Mouse (Mus musculus): ENCODE measurements around the gene Rfng. TPM values are rescaled to one million over a fixed set of nuclear protein-coding genes. Genes with fewer than 3 reads are reported as not detected.

Rfng gene
- polyA plus RNA-seq, 1 experiment from 2014 or later: 98.0 TPM

DNA sequence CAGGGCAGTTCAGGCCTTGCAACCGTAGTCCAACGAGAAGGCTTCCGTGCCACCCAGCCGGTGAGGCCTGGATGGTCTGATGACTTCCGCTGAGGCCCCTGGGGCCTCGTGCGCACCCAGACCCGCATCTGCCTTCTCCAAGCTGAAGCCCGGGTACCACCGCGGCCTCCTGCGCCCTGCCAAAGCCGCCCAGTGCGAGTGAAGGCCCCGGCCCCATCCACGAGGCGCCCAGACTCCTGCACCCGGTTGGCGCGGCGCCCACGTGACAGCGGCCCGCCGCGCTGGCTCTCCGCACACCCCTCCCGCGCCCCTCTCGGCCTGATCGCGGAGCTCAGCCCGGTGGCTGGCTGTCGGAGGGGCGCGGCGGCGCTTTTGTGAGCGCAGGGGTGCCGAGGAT, 39.5 kb upstream of the Rfng start:
- Histone ChIP-seq H3K36me3 (peaks cover 38% of the 10 kb centered on the region), H3K27ac (peak overlapping the region; percentile 100), H3K4me2 (peak overlapping the region; percentile 99), H3K9me3 (no peaks in the 10 kb centered on the region), H3K4me1 (replicated peaks) (peaks cover 51% of the 10 kb centered on the region), H3K27me3 (no peaks in the 10 kb centered on the region), H3K9ac (peak overlapping the region; percentile 98), H3K4me3 (peak overlapping the region; percentile 91)
- under 1% methylated on average over 35 of the region's 40 CpGs for WGBS
- ATAC-seq (ENCODE audit: low FRiP score): peak; percentile 57

DNA sequence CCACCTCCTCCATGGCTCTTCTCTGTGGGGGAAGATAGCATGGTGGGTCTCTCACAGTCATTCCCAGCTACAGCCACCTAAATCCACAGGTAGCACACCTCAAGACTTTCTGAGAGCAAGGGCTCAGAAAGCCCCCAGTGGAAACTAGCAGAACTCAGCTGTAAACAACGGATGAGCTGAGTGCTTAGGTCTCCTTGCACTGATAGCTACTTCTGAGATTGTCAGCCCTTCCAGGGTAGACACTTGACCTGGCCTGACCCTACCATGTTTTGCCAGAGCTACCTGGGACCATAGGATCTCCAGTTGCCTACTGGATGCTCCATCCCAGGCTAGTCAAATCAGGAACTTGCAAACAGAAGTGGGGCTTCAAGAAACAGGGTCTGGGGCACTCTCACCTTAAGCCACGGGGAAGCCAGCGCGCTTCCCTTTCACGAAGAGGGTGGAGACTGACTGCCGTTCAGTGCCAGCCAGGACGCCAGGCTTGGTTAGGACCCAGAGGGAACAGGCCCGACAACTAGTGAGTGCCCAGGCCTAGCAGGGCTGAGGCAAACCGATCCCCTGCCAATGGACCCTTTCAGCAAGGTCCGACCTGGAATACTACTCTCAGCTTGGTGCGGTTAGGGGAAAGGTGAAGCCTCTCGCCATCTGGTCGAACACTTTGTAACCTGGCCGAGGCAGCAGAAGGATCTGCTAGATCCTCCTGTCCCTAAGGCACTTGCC, 39.0 kb upstream of the Rfng start:
- H3K9ac ChIP-seq: peak overlapping the region; percentile 98
- no peaks in the 10 kb centered on the region for H3K27me3 ChIP-seq
- H3K27ac ChIP-seq: peak overlapping the region; percentile 100
- peak overlapping the region; percentile 99 for H3K4me2 ChIP-seq
- H3K4me1 ChIP-seq (replicated peaks): peaks cover 51% of the 10 kb centered on the region
- H3K9me3 ChIP-seq: no peaks in the 10 kb centered on the region
- ATAC-seq (ENCODE audit: low FRiP score): no peak
- peak overlapping the region; percentile 91 for H3K4me3 ChIP-seq
- H3K36me3 ChIP-seq: peaks cover 44% of the 10 kb centered on the region
- whole genome bisulfite sequencing: 1% methylated on average over 14 of the region's 14 CpGs

DNA sequence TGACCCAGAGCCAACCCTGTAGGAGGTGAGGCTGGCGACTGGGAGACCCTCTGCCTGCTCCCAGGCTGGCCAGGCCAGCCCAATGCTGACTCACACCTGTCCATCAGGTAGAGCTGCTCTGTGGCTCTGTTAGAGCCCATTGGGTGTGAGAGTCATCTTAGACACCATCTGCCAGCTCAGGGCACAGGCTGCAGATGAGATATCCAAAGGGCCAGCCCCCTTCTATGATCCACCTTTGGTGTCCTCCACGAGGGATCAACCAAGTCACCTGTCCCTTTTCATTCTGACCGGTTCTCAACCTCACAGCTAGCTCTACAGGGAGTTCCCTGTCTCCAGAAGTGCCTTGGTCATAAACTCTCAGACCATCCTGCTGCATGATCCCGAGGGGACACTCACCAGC, 38.3 kb upstream of the Rfng start:
- peak overlapping the region; percentile 91 for H3K4me3 ChIP-seq
- 0 out of 2 replicates have a peak overlapping the region, but pooled peaks have one; percentile 100 for H3K27ac ChIP-seq
- no peaks in the 10 kb centered on the region for H3K9me3 ChIP-seq
- peaks cover 51% of the 10 kb centered on the region for H3K4me1 ChIP-seq (replicated peaks)
- no peak for ATAC-seq (ENCODE audit: low FRiP score)
- H3K4me2 ChIP-seq: peak overlapping the region; percentile 99
- 69% methylated on average over 4 of the region's 4 CpGs for WGBS
- H3K9ac ChIP-seq: peak overlapping the region; percentile 98
- H3K27me3 ChIP-seq: no peaks in the 10 kb centered on the region
- peaks cover 50% of the 10 kb centered on the region for H3K36me3 ChIP-seq

DNA sequence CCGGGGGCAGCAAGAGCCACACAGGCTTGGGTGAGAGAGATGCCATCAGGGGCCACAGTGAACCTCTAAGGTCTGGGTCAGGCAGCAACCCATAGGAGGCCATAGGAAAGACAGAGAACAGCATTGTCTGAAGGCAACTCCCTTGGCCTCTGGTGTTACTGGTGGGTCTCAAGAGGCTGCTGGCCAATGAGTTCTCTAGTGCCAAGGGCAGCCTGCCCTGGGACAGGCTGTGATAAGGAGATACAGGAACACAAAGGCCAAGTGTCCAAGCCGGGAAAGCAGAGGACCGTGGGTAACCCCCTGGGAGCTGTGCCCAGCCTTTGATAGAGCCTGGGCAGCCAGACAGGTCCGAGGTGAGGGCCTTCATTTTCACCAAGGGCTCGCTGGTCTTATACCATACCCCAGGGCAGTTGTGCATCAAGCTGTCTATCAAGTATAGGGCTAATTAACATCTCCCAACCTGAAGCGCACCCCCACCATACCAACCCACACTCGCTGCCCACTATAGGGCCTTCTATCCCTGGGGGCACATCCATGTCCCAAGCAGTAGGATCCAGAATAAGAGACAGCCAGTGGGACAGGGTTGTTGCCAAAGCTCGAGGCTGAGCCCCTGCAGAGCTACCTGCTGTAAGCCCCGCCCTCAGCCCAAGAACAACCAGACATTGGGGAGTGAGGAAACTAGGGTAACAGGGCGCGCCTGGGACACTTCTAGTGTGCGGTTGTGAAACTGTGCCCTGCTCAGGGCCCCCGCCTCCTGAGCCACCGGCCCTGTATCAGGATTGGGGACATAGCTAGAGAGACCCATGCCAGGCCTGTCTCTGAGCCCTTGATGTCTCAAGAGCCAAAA, 37.3 kb upstream of the Rfng start:
- 78% methylated on average over 14 of the region's 14 CpGs for WGBS
- Histone ChIP-seq H3K4me3 (peak overlapping the region; percentile 91), H3K36me3 (peaks cover 61% of the 10 kb centered on the region), H3K4me1 (replicated peaks) (peaks cover 46% of the 10 kb centered on the region), H3K9ac (peak overlapping the region; percentile 98), H3K27me3 (no peaks in the 10 kb centered on the region), H3K9me3 (no peaks in the 10 kb centered on the region), H3K4me2 (peak overlapping the region; percentile 99), H3K27ac (no peak overlapping the region)
- ATAC-seq (ENCODE audit: low FRiP score): no peak

DNA sequence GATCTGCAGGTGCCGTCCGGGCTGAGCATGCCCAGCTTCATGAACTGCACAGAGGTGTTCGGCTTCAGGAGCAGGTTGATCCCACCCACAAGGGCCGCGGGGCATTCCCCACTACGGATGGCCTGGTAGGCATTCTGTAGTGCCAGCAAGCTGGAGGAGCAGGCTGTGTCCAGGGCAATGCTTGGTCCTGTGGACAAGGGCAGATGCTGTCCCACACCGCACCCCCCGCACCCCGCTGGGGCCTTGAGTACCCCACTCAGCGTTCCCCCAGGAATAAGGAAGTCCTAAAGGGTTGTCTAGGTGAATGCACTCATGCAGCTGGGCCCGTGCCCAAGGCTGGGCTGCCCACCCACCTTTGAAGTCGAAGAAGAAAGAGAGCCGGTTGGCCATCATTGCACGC, 36.5 kb upstream of the Rfng start:
- peaks cover 39% of the 10 kb centered on the region for H3K4me1 ChIP-seq (replicated peaks)
- H3K36me3 ChIP-seq: peaks cover 68% of the 10 kb centered on the region
- H3K27me3 ChIP-seq: no peaks in the 10 kb centered on the region
- H3K4me3 ChIP-seq: no peak overlapping the region
- ATAC-seq (ENCODE audit: low FRiP score): no peak
- no peak overlapping the region; the same call in 1 of the 2 replicates for H3K4me2 ChIP-seq
- H3K27ac ChIP-seq: no peak overlapping the region
- H3K9ac ChIP-seq: peak overlapping the region; percentile 98; the same call in 1 of the 2 replicates
- 89% methylated on average over 14 of the region's 14 CpGs for WGBS
- no peaks in the 10 kb centered on the region for H3K9me3 ChIP-seq

DNA sequence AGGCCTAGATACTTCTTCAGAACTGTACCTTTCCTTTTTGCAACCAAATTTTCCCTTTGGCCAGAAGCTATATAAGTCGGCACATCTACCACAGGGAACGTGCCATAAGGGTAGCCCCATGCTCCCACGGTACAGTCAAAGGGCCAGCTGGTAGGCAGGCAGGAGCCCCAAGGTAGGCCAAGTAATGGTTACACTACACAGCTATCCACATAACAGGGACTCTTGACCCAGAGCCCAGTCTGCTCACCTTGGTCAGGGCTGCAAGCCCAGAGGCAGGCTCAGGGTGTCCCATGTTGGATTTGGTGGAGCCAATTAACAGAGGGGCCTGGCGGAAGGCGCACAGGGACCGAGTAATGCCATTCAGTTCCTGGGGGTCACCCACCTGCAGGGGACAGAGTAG, 35.5 kb upstream of the Rfng start:
- Histone ChIP-seq H3K9me3 (no peaks in the 10 kb centered on the region), H3K4me1 (replicated peaks) (peaks cover 30% of the 10 kb centered on the region), H3K27me3 (no peaks in the 10 kb centered on the region), H3K9ac (no peak overlapping the region), H3K36me3 (peaks cover 78% of the 10 kb centered on the region), H3K27ac (no peak overlapping the region), H3K4me3 (no peak overlapping the region), H3K4me2 (no peak overlapping the region)
- ATAC-seq (ENCODE audit: low FRiP score): no peak
- 97% methylated on average over 6 of the region's 6 CpGs for WGBS

DNA sequence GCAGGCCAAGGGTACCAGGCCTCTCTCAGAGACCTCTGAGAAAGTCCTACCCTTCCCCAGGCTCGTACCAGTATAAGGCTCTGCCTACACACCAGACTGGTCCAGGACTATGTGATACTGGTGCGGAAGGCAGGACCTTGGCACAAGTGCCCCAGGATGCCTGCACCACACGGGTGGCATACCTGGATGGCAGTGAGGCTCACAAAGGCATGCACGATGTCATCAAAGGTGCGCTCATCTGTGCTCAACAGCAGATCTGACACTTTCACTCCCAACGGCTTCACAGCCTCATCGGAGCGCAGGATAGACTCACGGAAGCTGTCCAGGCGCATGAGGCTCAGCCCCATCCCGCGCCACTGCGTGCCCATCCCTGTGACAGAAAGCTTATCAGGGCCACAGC, 34.2 kb upstream of the Rfng start:
- no peak overlapping the region for H3K4me2 ChIP-seq
- H3K36me3 ChIP-seq: peaks cover 91% of the 10 kb centered on the region
- no peaks in the 10 kb centered on the region for H3K27me3 ChIP-seq
- ATAC-seq (ENCODE audit: low FRiP score): no peak
- peaks cover 30% of the 10 kb centered on the region for H3K4me1 ChIP-seq (replicated peaks)
- peak overlapping the region; percentile 39; the same call in 1 of the 2 replicates for H3K9ac ChIP-seq
- H3K4me3 ChIP-seq: no peak overlapping the region
- H3K27ac ChIP-seq: no peak overlapping the region
- WGBS: 97% methylated on average over 13 of the region's 13 CpGs
- H3K9me3 ChIP-seq: no peaks in the 10 kb centered on the region

DNA sequence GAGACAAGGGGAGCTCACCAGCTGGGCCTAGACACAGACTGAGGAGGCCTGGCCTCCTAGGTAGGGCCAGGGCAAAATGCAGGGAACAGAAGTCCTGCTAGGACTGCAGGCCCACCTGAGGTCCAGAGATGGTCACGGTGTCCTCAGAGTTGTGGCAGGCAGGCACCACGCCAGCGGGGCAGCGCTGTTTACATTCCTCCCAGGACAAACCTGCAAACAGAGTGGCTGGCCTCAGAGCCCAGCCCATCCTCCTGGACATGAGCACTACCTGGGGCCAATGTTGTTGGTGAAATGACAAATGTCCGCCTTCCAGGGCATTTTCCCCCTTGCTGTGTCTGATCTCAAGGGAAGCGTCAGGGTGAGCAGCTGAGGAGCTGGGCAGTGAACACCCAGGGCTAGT, 33.4 kb upstream of the Rfng start:
- Histone ChIP-seq H3K36me3 (peaks cover 100% of the 10 kb centered on the region), H3K27me3 (no peaks in the 10 kb centered on the region), H3K9ac (peak overlapping the region; percentile 24; the same call in 1 of the 2 replicates), H3K4me2 (no peak overlapping the region), H3K4me1 (replicated peaks) (peaks cover 22% of the 10 kb centered on the region), H3K9me3 (no peaks in the 10 kb centered on the region), H3K4me3 (no peak overlapping the region), H3K27ac (no peak overlapping the region)
- ATAC-seq (ENCODE audit: low FRiP score): no peak
- WGBS: 88% methylated on average over 6 of the region's 6 CpGs

DNA sequence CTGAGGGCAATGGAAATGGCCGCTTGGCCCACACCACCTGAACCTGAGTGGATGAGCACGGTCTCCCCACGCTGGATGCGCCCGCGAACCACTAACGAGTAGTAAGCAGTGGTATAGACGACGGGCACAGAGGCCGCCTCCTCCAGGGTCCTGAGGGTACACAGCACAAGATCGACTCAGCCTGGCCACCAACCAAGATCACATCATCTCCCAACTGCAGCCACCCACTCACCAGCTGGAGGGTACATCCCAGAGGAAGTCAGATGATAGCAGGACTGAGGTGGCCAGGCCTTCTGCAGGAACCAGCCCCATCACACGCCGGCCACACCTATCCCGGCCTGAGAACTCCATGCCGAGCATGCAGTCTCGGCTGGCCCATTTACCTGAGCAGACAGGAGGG, 28.1 kb upstream of the Rfng start:
- no peak overlapping the region for H3K27ac ChIP-seq
- WGBS: 97% methylated on average over 16 of the region's 16 CpGs

DNA sequence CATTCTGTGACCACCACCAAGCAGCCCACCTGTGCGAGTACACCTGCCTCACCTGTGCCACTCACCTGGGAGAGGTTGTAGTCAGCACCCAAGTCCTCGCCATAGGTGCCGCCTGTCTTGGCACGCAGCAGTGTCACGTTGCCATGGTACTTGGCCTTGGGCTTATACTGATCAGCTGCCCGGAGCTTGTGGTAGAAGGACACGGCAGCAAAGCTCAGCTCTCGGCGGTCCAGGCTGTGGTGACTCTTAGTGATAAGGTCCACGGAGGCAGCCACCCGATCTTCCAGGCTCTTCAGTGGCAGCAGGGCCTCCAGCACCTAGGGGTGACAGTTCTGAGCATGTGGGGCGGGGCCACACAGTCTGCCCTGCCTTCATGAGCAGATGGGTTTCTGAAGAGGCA, 24.0 kb upstream of the Rfng start:
- no peak overlapping the region for H3K27ac ChIP-seq
- peaks cover 83% of the 10 kb centered on the region for H3K36me3 ChIP-seq
- H3K9ac ChIP-seq: no peak overlapping the region
- no peaks in the 10 kb centered on the region for H3K4me1 ChIP-seq (replicated peaks)
- H3K4me2 ChIP-seq: no peak overlapping the region
- H3K4me3 ChIP-seq: no peak overlapping the region
- no peak for ATAC-seq (ENCODE audit: low FRiP score)
- WGBS: 93% methylated on average over 12 of the region's 12 CpGs
- no peaks in the 10 kb centered on the region for H3K9me3 ChIP-seq
- no peaks in the 10 kb centered on the region for H3K27me3 ChIP-seq

More for the DNA sequence above, 28.1 kb upstream of the Rfng start:
- H3K4me2 ChIP-seq: no peak overlapping the region
- no peaks in the 10 kb centered on the region for H3K9me3 ChIP-seq
- H3K4me1 ChIP-seq (replicated peaks): no peaks in the 10 kb centered on the region
- no peak overlapping the region for H3K9ac ChIP-seq
- no peaks in the 10 kb centered on the region for H3K27me3 ChIP-seq
- H3K36me3 ChIP-seq: peaks cover 100% of the 10 kb centered on the region
- ATAC-seq (ENCODE audit: low FRiP score): no peak
- H3K4me3 ChIP-seq: no peak overlapping the region

DNA sequence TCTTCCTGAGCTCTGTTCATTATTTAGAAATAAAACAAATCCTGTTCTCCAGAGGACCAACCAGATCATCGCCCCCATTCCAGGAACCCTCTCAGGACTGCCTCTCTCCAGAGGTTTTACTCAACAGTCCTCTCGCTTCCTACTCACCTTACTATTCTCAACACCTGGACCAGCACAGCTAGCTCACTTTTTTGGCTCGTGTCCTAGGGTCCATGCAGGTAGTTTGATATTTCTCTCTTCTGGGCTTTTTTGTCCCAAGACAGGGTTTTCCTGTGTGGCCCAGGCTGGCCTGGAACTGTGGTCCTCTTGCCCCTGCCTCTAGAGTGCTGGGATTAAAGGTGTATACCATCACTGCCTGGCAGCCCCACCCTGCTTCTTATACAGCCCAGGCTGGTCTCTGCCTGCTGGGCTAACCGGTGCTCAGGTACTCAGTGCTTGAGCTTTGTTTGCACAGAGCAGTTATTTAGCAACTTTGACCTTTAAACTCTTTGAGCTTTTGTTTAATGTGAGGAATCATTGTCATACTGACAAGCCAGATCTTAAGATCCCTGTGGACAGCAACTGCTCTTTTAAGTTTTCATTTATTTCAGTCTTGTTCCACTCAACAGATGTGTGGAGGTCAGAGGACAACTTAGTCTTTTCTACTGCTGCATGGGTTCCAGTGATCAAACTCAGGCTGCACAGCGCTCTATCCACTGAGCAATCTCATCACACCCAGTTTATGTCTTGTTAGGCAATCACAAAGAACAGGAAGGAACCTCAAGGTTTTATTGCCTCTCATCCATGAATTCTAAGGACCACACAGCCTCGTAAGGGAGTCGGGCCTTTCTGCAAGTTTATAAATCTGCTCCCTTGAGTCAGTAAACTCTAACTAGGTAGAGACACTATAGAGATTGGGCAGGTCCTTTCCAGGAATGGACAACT, 21.6 kb upstream of the Rfng start:
- no peak for ATAC-seq (ENCODE audit: low FRiP score)
- H3K4me2 ChIP-seq: no peak overlapping the region
- 89% methylated on average over 7 of the region's 7 CpGs for WGBS
- no peaks in the 10 kb centered on the region for H3K4me1 ChIP-seq (replicated peaks)
- no peak overlapping the region for H3K4me3 ChIP-seq
- H3K27me3 ChIP-seq: no peaks in the 10 kb centered on the region
- H3K9ac ChIP-seq: no peak overlapping the region
- H3K36me3 ChIP-seq: peaks cover 60% of the 10 kb centered on the region
- no peak overlapping the region for H3K27ac ChIP-seq
- no peaks in the 10 kb centered on the region for H3K9me3 ChIP-seq

DNA sequence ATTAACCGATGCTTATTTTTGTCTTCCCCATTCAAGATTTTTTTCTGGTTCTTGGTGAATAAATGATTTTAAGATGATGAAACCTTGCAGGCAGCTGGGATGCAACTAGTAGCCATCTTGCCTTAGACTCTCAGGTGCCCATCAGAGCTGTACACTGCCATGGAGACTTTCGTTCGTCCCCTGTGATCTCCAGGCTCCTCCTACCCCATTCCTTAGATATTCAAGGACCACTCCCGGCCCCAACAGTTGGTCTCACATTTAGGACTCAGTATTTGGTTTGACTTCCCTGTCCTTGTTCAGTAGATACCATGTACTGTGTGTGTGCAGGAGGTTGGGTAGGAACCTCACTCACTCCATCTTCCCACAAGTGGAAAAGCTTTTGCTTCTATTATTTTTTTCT, 20.8 kb upstream of the Rfng start:
- no peak for ATAC-seq (ENCODE audit: low FRiP score)
- Histone ChIP-seq H3K27ac (no peak overlapping the region), H3K9me3 (no peaks in the 10 kb centered on the region), H3K9ac (no peak overlapping the region), H3K4me2 (no peak overlapping the region), H3K36me3 (peaks cover 51% of the 10 kb centered on the region), H3K27me3 (no peaks in the 10 kb centered on the region), H3K4me3 (no peak overlapping the region), H3K4me1 (replicated peaks) (0 out of 2 replicates have a peak, but pooled peaks cover 5% of the 10 kb centered on the region)
- 77% methylated on average over 4 of the region's 4 CpGs for WGBS
